Mouse (Mus musculus) skeletal muscle tissue, adult 2 months (tissue): ENCODE data around the gene Slc8a2.

Experiments
- DNase-seq: peaks from one replicate; pipeline ENCODE4 v3.0.0-alpha.2; 2012; ENCODE audit warnings: low read depth, low spot score

Gene Slc8a2

DNA sequence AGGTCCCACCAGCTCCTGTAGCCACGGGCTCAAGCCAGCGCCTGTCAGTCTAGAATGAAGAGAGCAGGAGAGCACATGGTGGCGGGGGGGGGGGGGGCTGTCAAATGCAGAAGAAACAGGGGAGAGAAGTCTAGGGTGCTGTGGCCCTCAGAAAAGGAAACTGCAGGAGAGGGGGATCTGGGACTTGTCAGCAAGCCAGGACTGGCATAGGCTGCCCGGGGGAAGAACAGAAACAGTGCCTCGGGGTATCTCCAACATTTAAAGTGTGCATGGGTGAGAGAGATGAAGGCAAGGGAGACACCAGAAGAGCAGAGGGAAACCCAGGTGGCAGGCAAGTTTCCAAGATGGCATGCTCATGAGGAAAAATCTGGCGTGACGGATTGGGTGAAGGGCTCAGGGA, 32.4 kb downstream of the Slc8a2 start:
- no peak for DNase-seq

DNA sequence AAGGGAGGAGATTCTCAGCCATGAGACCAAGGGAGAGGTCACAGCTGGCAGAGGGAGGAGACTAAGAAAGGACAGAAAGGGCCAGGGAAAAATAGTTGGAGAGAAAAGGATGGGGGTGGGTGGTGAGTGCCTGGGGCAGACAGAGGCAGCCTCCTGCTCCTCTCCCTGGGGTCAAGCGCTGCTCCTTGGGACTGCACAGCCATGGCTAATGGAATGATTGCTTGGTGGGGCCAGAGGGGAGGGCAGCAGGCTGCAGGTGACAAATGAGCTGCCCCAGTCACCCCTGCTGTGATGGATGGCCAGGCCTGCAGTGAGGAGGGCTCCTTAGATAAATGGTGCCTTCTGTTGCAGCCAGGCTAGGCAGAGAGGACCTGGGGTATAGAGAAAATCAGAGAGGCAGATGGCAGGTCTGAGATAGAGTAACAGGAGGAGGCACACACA, 42.5 kb downstream of the Slc8a2 start:
- DNase-seq: no peak

DNA sequence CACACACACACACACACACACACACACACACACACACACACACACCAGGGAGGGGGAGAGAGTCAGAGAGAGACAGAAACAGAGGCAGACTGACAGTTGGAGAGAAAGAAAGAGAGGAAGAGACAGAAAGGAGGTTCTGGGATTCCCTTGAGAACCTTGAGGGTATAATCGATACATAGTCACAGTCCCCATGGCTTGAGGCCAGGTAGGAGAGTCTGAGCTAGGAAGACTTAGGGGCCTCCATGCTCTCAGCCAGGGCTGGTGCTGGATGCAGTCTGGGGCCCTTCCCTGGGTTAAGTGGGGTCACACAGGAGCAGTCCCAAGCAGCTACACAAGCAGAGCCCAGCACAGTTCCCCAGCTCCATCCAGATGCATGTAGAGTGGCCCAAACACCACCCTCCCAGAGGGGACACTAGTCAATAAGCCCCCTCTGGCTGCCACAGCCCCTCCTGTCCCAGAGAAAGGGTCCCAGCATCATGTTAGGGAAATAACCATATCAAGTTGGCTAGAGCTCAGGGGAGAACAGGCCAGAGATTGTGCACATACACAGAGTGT, 43.0 kb downstream of the Slc8a2 start:
- no peak for DNase-seq

DNA sequence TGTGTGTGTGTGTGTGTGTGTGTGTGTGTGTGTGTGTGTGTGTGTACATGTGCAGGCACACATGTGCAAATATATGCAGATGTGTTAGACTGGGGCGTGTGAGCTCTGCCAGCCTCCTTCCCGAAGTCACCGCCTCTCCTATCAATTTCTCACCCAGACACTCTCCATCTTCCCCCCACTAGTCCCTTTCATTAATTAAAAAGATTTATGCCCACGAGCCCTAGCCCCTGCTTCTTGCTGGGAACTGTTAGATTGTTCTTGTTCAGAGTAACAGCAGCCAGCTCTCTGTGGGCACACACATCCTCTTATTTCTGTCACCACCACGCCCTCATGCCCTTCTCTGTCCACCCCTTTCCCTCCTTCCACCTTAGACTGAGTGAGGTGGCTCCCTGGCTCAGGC, 43.5 kb downstream of the Slc8a2 start:
- DNase-seq: no peak

DNA sequence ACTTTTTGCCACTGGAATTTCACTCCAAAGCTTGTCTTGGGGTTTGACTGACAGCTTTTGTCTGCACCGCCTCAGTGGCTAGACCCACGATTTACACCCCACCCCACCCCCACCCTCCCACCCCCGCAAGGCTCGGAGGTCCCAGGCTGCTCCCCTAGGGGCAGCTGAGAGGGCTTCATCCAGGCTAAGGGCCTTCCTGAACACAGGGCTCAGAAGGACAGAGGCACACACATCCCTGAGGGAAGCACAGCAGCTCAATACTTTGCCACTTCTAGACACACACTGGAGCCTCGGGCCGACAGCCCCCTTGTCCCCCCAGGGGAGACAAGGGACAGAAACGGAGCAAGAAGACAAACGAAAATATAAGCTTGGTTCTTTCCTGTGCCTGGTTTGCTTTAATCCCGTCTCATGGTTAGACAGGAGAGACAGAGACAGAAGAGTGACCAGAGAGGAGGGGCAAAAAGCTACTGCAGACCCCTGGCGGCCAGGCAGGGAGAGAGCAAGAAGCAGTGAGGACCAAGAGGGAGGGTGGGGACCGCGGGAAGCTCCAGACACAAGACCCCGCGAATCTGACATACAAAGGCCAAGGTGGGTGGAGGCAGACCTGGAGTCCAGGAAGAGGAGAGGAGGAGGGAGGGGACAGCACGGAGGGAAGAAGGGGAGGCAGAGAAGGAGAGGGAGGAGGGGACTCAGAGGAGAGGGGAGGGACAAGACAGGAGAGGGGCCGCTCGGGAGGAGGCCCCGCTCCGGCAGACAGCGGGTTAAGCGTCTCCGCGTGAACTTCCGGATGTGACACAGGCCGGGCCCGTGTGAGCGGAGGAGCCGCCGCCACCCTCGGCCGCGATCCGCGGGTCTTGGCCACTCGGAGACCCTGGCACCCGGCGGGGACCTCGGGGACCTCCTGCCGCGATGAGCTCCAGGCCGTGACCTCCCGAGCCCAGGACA, 45.2 kb downstream of the Slc8a2 start, which contains the start of gene Meis3:
Gene Meis3 (plus strand): TSS at position 494 of the 945 bp plus-strand sequence.
- DNase-seq: peak; percentile 17

DNA sequence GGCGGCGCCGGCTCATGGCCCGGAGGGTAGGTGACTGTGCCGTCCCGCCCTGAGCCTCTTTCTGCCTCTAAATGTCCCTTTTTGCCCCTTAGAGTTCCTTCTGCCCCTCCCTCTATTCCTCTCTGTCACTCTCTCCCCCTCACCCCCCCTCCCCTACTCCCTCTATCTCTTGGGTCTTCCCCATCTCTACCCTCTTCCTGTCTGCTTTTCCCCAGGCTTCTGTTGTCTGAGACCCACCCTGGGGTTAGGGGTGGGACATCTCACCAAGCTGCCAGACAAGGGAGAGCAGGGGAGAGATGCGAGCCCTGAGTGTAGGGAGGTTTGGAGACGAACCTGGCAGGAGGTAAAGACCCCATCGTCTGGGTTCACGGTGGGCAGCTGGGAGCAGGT, 45.9 kb downstream of the Slc8a2 start:
- DNase-seq: no peak

DNA sequence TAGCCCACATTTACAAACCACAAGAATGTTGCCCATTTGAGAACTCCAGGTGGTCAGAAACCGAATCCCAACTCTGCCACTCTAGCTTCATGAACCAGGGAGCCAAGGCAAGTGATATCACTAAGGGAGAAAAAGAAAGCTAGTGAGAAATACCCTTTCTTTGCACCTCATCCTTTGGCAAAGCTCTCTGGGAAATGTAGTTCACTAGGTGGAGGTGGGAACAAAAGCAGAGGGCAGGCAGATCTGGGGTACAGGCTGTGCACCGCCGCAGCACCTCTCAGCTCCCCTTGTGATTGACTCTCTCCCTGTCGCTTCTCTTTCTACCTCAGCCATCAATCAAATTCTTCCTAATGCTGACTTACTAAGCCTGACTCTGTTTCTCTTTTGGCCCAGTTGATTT, 48.5 kb downstream of the Slc8a2 start:
- DNase-seq: no peak

DNA sequence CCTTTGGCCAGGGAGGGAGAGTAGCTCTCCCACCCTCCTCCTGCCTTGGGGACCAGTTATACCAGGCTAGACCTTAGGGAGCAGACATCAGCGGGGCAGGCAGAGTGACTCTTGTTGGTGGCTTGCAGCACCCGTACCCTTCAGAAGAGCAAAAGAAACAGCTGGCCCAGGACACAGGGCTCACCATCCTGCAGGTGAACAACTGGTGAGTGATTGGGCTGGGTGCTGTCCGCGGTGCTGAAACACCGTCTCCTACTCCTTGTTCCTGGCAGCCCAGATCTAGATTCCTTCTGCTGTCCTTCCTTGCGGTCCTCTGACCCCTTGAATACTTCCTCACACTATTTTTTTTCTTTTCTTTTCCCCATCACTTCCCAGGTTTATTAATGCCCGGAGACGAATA, 54.0 kb downstream of the Slc8a2 start:
- DNase-seq: no peak

DNA sequence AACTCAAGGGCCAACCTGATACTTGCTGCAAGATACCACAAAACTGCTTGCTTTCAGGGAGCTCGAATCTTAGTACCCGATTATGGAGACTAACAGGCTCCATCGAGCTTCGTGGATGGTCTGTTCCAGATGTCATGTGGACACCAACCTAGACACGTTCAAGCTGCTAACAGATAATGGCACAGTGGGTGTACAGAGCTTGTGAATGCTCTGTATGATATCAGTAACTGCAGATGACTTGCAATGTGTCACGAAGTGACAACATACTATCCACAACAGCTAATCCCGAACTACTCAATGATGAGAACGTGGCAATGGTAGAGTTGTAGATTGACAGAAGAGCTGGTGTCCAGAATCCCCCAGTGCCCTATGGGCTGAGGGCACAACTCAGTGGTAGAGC, 57.9 kb downstream of the Slc8a2 start:
- DNase-seq: no peak

DNA sequence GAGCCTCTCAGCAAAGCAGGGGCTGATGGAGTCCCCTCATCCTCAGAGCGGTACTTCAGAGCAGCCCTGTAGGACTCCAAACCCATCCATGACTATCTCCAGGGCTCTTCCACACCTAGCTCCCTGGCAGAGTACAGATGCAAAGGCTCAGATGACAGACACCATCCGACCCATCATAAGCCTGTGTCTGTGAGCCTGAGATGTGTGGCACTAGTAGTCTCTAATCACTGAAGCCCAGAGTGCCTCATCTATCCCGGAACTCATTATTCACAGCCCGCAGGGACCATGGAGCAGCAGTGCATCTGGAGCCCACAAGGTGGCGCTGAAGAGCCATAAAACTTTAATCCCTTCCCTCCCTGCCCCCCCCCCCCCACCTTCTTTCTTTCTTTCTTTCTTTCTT, 62.7 kb downstream of the Slc8a2 start:
- peak; percentile 37 for DNase-seq

DNA sequence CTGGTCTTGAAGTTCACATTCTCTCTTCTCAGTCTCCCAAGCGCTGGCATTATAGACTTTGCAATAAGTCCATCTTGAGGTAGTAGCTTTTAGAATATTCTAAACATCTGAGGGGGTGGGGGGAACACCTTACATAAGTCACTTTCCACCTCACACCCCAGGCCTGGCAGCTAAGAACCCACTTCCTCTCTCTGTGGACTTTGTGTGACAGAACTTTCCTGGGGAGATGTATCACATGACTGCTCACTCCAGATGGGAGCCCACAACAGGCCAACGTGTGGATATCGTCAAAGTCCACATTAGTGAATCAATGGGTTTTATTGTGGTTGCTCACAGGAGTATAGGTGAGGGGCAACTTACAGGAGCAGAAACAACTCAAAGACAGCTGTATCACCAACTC, 64.1 kb downstream of the Slc8a2 start:
- no peak for DNase-seq

DNA sequence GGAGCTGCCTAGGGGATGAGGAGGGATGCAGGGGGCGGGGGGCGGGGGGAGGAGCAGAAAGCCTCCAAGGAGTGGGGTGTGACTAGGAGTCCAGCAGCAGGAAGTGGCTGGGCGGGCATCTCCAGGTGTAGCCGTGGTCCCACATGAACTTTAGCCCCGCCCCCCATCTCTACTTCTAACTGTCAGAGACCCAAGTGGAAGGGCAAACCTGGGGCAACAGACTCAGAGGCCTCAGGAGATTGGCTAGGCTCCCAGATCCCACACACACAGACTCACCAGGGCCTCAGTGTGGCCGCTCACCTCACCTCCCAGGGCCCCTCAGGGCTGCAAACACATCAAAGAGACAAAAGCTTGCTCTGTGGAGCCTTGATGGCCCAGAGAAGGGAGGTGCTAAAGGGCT, 67.0 kb downstream of the Slc8a2 start:
- DNase-seq: no peak

DNA sequence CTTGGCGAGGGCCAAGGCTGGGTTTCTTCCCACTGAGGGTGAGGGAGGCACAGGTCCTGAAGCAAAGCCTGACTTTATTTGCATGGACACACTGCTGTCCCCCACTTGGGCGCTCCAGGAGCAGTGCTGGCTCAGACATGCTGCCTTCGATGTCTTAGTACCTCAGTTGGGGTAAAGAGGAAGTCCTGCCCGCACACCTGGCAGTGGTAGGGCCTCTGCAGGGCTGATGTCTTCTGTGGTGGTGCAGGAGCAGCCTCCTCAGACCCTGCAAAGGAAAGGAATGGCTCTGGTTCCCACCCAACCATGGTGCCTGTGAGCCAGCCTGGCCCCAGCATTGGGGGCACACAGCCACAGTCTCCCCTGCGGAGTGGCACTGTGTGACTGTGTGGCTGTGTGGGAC, 67.5 kb downstream of the Slc8a2 start:
- no peak for DNase-seq

DNA sequence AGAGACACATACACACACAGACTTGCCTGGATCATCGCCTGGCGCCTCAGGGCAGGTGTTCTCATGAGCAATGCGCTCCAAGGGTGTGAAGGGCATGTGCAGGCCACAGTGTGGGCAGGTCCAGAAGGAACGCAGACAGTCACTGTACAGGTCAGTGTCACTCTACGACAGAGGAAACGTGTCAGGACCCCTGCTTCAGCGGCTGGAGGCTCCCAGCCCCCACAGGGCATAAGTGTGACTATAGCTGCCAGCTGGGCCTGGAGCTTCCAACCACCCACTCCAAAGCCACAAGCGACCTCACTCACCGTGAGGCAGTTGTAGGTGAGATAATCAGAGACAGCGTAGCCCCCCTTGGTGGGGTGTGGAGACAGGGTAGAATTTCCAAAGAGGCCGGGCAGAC, 68.9 kb downstream of the Slc8a2 start:
- DNase-seq: no peak

DNA sequence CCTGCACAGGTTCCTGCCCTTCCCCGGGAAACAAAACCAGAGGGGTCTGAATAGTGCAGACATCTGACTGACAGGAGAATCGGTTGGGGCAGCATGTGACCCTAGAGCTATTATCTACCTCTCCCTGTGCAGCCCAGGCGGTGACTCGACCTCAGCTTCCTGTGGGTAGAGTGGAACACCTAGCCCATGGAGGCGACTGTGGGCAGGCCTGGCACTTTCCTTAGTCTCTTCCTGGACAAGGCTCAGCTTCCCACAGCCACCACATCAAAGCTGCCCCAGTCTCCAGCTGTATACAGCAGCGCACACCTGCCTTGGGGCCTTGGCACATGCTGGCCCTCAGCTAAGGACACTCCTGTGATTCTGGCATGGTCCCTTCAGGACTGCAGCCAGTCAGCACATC, 71.5 kb downstream of the Slc8a2 start:
- DNase-seq: no peak

DNA sequence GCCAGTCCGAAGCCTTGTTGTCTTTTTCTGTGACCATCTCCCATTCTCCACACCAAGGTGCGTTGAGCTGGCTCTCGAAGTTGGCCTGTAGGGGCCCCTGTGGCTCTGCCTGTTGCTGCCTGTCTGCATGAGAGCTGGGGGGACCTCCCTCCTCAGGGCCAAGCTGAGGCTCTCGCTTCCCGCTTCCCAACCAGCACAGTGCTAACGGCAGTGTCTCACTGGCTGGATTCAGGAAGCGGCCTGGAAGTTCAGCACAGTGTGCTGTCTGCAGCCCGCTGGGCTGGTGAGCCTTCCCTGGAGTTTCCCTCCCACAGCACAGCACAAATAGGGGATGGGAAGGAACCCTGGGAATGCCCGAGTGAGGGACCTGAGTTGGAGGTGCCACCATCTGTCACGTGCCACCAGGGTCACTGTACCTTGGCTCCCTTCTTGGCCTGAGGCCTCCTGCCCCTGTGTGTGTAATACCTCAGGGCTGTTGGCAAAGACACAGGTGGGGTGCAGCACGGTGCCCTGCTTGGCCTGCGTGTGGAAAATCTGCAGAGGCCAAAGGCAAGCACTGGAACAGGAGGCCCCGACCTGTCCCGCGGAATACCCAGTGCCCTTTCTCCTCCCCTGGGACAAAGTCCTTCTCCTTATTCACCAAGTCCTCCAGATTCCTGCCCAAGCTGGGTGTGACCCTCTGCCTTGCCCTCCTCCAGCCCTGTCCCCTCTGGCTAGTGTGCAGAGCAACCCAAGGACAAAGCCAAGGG, 73.3 kb downstream of the Slc8a2 start:
- DNase-seq: no peak

DNA sequence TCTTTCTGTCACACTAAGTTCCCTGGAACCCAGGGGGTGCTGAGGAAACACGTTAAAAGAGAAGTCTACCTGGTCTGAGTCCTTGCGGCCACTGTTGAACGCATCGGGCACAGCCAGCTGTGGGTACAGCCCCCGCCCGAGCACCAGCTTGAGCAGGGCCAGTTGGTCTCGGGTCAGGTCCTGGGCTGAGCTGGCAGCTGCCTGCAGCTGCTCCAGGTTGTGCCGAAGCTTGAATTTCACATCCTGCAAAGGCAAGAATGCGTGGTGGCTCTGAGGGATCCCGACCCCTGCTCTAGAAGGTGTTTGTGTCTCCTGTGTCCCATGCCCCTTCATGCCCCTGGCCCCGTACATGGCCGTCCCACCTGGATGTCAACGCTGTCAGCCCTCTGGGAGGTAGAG, 73.9 kb downstream of the Slc8a2 start:
- no peak for DNase-seq

DNA sequence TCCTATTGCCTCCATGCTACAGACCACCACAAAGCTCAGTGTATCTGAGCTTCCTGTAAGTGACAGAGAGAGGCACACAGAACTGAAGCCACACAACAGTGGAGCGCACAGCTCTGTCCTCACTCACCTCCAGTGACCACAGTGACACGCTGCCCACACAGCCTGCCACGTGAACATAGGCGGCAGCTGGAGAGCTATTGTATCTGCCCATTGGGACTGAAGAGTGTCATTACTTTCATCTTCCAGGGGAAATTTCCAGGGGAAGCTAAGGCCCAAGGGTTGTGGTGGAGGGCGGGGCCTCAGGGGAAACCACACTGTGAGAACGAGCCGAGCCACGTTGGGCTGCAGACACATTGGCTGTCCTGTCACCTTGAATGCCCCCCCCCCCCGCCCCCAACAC, 75.2 kb downstream of the Slc8a2 start:
- DNase-seq: no peak

DNA sequence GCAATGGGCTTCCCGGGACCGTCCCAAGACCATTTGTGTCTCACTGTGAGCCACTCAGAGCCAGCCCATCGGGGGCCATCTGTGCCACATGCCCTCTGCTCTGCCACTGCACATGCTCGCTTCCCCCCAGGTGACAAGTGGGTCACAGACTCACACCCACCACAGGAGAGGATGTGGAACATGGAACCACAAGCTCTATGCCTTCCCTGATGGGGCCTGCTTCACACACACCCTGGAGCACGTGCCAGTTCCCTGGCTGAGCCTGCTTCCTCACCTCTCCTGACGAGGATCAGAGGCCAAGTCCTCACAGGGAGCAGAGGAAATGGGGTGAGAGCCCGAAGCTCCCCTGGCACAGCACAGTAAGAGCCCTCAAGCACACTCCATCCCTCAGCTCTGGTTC, 77.5 kb downstream of the Slc8a2 start:
- no peak for DNase-seq

DNA sequence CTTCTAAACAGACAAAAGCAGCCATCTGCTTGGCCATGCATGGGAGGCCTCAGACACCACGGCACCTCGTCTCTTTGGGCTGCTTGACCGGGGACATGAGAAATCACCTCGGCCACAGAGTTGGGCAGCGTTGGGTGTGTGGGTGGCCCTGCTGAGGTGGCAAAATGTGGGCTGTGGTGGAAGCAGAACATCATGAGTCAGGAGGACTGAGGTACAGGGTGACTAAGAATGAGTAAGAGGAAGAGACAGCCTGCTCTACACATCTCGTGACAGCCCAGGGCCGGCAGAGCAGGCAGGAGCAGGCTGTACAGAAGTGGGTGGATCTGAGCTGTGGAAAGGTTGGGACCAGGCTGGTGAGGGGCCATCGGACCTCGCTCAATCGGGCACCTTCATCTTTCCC, 77.9 kb downstream of the Slc8a2 start:
- peak; percentile 30 for DNase-seq

DNA sequence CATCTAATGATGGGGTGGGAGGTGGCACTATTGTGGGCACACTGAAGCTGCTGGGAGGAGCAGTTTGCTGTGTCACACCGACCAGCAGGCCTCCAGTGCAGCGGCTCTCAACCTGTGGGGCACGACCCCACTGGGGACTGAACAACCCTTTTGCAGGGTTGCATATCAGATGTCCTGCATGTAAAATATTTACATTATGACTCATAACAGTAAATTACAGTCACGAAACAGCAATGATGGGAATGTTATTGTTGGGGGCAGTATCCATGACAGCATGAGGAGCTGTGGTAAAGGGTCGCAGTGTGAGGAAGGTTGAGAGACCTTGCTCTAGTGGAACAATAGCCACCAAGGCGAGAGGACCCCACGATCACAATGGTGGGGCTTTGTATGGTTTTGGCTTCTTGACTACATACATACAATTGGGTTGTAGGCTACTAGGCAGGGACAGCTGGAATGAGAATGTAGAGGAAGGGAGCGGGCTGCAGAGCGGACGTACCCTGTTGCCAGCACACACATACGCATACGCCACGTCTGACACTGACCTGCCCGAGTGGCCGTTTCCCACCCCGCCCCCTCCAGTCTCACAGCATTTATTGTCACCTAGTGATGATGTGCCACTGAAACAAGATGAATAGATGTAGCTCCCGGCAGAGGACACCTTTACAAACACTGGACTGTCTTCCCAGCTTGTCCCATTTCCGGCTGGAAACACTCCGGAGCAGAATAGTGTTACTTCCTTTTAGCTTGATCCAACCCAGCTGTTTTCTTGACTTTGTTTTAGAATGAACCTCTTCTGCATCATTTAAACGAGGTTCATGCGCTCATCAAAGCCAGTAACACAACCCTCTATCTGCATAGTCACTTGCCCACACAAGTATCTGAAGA, 79.4 kb downstream of the Slc8a2 start:
- no peak for DNase-seq
